Mouse (Mus musculus) cerebellum, postnatal 4 days (tissue): ENCODE measurements at regions not wholly inside any gene's neighbourhood (a gene's known extent, or its start where the extent isn't known, plus 50 kb on each side); places are given as distances from the start of the nearest gene placed in this dataset.
A peak's percentile ranks its signal among the peaks of the same experiment; 100 is the strongest.
"Not testable (repeated sequence)": the region's sequence is repeated elsewhere in the genome, so short reads cannot be mapped to it uniquely, and the experiment has no call there.

Experiments used
- DNase-seq, 2 experiments: peaks; one replicate each; pipeline ENCODE4 v3.0.0; 2022; ENCODE audit warnings: low spot score in 2 of 2, mixed read lengths in 1 of 2

DNA sequence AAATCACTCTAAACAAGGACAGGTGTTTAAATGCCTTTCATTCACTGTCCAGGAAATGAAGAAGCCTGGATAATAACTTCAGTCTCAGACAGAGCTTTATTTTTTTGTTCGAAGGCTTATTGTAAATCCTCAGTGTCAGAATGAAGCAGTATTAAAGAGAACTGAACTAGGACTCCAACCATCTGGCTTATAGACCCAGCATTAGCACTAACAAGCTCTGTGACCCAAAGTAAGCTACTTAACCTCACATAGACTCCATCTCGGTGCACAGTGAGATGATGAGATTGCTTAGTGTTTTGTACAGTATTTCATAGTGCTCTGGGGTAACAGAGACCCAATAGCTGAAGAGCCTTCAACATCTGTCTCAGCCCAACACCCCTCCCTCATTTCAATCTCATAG is 738.2 kb upstream of the Map3k7 start:
- DNase-seq, result no peak

DNA sequence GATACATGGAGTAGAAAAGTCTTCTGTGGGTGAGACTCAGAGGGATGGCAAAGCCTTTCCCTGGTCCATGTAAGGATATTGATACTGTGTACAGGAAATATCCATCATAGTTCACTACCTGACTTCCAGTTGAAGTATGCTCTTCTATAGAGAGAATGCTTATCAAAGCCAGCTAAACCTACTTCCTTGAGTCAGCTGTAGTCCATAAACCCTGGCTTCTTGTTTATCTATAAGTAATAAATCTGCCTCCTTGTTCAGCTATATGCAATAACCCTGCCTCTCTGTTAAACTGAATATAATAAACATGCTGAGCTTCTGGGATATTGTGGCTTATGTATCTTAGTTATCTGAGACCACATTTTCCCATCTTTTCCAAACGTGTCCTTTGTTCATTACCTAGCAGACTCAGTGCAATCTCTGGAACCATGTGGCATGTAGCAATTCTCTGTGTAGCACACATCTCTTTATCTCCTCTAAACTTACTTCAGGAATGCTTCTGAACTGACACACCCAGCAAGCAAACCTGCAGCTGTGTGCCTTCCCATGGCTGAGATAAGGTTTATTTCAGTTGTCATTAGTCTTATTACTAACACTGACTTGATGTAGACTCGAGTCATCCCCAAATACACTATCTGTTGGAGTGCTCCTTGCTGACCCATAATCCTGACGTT is 694.9 kb upstream of the Map3k7 start:
- no peak for DNase-seq

DNA sequence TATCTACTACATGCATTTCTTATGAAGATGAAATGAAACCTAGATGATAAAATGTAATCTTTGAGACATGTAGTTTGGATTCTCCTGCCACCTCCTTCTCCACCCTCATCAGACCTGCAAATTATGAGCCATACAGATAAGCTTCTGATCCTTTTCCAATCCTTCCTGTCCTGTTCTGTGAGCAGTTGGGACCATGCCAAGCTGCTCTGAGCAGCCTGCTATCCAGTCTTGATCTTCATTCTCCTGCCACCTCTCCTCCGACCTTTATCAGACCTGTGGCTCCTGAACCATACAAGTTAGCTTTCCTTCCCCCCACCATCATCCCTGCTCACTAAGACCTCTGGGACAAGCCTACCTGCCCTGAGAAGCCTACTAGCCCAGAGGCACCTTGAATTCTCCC is 689.8 kb upstream of the Map3k7 start:
- no peak for DNase-seq

DNA sequence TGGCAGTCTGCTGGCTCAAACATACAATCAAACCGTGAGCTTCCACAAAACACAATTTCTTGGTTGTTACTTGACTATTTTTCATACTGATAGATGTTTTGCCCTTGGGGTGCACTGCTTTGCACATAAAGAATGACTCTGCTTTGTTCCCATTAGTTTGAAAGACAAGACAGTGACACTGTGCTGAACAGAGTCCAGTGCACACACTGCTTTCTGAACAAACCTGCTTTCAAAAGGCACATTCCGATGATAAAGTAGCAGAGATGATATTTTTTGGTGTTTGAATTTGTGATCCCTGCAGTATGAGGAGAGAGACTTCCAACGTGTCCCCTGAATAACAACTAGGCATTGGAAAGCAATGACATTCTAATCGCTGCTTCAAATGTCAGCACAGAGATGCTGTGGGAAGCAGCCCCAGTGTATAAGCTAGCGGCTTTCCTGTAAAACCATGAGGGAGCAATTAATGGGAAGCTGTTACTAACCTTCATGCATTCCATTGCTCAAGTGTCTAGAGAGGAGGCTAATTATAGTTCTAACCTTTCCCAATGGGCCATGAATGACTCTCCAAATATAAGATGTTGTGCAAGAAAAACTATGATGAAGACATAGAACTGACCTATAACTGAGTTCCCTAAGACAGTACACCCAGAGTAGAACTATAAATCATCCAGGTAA is 673.5 kb upstream of the Map3k7 start:
- DNase-seq, result no peak

DNA sequence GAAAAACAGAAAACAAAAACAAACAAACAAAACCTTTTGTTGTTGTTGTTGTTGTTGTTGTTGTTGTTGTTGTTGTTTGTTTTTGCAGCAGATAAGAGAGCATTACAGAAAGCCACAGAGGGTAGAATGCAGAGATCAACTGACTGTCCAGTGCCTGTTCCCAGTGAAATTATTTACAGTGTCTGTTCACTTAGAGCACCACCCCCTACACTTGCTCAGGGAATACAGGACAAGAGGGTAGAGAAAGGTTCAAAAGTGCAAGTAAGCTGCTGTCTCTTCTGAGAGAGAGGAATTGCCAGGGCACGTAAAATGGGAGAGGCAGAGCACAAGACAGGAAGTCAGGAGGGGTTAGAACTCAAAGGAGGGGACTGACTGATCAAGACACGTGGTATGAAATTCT is 670.1 kb upstream of the Map3k7 start:
- DNase-seq, result no peak

DNA sequence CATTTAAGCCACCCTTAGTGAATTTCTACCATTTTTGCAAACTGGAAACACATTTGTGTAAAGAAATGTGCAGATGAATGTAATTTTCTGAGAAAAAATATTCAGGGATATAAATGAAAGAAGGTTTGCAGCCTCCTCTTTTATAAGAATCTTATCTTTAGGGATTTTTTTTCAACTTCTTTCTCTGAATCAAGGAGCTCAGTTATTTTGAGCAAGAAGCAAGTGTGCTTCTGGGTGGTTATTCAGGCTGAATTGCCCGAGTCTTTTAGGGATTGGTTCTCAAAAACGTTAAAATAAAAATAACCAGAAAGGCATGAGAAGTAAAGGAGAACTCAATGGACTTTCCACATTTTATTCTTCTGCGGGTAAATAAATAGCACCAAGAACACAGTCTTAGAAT is 666.0 kb upstream of the Map3k7 start:
- no peak for DNase-seq

DNA sequence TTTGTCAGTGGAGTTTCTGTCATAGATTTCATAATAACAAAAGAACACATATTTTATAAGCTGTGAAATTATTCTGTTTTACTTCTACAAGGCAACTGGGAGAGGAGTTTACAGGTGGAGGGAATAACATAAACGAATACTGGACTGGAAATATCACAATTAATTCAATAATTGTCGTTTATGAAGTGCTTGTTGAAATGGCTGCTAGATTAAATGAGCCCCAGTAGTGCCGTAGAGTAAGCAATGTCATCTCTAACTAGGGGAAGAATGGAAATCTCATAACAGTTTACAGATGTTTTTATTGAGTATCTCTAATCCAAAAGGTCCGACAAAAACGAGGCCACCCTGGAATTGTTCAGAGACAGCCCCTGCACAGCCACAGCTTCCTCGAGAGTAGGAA is 644.6 kb upstream of the Map3k7 start:
- no peak for DNase-seq

DNA sequence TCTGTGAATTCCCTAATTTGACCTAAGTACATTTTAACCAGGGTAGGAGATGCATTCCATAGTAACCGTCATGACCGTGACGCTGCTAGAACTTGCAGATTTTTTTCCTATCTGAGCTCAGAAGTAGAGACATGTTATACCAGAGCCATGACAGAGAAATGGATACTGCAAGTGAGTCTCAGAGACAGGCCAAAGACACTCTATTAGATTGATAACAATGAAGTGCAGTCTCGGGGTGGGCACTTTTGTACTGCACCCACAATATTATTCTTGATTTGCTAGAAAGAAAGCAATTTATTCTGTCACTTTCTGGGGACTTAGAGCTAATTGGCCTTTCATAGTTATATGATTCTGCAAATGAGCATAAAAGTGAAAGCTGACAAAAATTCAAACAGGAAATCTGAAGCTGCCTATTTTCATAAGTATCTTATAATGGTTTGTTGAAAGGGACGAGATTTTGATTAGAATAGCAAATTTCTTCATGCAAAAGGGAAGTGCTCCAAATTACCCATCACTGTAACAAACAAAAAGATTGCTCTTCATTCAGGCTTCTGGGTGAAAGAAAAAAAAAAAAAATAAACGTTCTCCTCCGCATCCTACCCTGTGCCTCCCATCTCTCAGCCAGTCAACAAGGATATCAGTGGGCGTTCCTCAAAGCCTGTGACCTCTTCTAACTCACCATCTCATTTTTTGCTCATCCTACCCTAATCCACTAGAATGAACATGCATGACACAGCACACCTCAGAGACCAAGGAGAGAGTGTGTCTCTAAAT is 643.0 kb upstream of the Map3k7 start:
- no peak for DNase-seq

DNA sequence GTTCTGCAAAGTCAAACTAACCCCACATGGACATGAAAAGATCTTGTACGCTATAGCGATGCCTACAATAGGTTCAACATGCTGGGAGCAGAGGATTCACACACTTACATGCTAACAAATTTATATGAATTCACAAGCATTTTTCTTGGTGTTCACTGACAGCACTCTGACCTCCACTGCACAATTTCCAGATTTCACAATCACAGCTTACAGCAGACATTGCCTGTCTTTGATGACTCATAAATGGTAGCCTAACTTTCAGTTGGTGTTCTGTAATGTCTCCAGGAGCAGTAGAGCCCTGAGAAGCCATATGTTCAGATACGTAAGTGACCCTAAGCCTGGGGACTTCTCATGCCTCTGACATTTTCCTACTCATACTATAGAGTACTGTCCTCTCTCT is 640.1 kb upstream of the Map3k7 start:
- no peak for DNase-seq

DNA sequence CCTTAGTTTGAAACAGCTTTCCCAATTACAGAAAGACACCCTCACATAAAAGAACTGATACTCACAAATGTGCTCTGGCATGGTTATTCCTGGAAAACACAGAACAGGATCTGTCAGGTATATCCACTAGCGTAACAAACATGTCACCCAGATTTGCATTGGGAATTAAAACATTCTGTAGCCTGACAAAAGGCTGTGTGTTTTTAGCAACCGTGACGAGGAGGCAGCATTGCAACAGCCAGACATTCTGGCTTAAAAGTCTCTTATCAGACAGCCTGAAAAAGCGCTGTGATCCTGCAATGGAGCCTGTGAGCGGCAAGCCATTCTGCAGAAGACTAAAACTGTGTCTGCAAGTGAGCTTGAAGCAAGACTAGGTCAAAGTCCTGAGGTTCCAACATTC is 635.1 kb upstream of the Map3k7 start:
- DNase-seq, result no peak

DNA sequence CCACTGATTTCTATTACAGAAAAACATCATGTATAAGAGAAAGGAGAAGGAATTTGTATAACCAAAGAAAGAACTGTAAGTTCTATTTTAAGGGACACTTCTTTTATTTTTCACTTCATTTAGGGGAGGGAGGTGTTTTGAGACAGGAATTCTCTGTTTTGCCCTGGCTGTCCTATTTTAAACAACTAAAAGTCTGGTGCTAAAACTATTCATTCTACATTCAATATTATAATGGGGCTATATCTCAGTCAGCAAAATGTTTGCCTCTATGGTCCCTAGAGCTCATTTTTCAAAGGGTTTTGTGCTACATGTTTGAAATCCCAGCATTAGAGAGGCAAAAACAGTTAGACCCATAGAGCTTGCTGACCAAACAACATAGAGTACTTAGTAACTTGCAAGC is 632.8 kb upstream of the Map3k7 start:
- no peak for DNase-seq

DNA sequence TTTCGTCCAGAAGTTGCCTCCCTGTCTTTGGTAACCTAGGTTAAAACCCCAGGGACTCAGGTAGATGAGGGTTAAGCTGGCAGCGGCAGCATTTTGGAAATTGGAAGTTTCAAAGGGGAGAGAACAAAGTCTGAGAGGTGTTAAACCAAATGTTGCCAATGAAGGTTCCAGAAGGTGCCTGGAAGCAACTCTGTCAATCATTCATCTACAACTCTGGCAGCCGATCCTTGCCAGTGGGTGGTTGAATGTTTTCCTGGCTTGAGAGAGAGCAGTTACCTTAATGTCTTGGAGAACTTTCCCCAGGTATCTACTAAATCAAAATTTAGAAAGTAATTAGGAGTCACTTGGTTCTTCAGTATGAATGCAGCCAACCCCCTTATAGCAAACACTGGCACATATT is 628.2 kb upstream of the Map3k7 start:
- DNase-seq, result no peak

DNA sequence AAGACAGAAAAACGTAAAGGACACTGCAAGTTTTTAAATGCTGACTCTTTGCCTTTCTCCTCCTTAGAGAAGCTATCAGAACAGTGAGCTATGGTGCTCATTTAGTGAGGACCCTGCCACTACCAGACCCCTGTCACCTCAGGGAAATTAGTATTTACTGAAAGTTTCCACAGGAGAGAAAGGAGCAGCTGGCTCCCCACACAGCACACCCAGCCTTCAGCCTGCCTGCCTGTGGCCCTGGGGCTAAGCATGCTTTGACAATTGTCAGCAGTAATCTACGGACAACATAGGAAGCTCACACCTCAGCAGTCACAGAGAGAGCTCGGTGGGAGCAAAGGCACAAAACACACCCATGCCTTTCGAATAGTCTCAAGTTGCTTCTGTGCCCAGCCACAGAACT is 625.9 kb upstream of the Map3k7 start:
- no peak for DNase-seq

DNA sequence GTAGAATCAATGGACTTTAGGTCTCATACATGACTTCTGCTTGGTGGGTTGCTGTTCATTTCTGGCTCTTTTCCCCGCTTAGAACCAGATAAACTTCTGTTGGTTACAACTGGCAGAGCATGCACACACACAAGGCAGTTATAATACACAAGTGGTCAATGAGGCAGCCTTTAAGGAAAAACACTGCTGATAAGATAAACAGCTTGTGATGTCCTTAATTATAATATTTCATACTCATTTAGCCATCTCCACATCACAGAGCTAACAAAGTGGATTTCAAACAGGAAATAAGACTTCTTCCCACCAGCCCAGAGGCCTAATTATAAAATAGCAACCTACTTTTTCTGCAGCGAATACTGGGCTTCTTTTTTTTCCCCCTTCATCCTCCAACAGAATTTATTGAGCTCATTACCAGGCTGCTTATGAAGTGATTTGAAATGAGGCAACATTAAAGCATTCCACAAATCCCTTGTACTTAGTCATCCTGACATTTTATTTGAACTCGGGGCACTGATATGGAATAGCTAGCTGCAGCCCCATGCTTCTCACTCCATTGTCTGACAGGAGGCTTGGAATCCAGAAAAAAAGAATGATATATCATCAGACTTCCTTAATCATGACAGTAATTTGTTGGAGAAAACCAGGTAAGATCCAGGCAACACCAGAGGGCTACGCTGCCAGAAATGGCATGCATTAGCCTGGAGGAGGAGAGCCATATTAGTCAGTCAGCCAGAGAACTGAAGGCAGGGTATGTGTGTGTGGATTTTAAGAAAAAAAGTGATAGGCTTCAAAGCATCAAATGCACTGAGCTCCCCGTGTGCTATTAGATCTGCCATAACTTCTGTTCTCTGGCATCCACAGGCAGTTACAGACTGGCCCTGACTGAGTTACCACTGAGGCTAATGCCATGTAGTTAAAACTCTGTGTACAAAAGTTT is 620.3 kb upstream of the Map3k7 start:
- DNase-seq, result no peak

DNA sequence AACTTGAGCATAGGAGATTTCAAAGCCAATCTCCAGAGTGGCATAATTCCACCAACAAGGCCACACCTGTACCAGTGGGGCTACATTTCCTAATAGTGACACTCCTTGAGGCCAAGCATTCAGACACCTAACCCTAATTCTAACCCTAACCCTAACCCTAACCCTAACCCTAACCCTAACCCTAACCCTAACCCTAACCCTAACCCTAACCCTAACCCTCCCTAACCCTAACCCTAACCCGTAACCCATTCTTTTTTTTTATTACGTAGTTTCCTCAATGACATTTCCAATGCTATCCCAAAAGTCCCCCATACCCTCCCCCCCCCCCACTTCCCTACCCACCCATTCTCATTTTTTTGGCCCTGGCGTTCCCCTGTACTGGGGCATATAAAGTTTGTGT is 609.9 kb upstream of the Map3k7 start:
- not testable (repeated sequence) for DNase-seq

DNA sequence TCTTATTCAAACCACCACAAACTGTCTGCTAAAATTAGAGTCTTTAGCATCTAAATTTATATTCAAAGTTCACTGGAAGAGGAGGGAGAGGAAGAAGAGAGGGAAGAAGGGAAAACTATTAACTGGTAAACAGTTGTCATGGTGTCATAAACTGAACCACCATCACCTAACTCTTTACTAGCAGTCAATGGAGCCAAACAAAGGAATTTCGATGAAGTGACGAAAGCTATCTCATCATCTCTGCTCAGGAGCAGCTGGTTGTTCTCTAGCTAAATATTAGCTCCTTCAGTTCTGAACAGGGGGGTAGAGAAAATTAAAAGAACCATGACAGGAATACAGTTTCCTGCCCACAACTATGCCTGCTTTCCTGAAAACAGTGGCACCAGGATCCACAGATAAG is 608.9 kb upstream of the Map3k7 start:
- DNase-seq, result no peak

DNA sequence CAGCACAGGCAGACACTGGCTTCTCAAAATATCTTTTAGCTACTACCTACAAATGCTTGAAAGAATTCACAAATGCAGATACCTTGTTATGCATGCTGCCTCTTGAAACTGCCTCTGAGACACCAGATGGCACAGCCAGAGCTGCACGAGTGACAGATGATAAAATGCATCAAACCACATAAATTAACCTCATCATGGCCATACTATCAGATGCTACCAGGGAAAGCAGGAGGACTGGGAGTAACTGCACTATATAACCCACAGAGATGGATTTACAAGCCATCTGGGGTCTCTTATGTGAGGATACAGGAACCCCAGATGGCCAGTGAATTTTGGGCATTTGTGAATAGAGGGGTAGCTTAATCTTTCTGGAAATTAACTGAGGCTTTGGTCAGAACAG is 597.7 kb upstream of the Map3k7 start:
- DNase-seq, result no peak

DNA sequence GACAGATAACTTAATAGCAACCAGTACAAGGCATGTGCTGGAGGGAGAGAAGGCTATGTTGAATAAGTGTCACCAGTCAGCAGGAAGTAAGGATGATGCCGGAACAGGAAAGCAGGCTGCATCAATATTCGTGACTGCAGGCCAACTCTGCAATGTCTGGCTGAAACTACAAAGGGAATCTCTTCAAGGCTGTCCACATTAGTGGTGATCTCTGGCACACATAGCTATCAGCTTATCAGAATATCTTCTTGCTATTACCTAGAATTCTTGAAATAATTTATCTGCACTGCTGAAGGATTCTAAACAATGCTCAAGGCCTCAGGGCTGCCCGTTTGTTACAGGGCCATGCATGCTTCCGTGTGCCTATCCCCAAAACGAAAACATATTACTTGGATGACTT is 596.9 kb upstream of the Map3k7 start:
- no peak for DNase-seq

DNA sequence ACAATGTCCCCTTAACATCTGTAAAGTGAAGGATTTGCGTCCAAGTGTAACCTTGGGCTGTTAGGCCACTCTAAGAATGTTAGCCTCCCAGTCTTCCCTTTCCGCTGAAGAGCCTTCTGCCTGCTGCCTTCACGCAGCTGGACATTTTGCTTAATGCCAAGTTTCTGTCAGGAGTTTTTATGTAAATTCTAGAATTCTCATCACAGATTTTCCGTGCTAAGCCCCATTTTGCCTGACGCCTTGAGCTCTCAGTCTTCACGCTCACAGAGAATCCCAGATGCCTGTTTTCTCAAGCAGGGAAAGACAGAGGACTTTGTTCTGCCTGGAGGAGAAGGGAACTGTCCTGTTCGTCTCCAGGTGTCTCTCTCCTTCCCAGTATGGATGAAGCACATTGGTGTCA is 593.8 kb upstream of the Map3k7 start:
- peak in 1 of 2 experiments; percentile 11 for DNase-seq

DNA sequence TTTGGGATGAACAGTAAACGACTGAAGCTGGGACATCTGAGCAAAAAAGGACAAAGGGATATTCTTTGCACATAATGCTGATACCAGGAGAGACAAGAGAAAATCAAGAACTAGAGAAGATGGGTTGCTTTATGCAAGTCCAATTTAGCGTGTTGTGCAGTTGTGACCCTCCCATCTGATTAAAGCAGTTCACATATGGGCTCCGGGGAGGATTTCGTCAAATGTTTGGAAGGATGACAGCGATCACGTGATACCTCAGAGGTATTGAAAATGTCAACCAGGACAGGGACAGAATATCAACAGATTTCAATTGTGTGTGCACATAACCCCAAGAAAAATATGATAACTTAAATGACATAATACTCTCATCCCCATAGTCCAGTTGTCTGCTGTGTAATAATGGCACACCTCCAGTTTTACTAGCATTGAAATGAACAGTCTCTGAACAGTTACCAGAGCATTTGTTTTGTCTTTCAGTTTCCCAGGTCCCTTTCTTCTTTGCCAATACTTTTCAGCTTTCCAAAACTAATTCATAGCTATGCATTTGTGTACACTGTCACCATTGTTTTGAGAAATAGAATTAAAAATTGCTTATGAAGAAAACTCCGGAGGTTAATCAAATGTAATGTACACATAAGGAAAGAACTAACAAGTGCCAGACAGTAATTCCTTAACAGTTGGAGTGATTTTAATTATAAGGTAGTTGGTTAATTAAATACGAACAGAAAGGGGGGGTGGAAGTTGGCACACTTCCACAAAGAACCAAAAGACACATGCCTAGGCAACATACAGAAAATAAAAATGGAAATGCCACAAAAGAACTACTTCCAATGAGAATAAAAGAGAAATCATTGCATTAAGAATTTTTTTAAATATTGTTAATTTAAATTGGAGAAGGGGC is 582.6 kb upstream of the Map3k7 start:
- no peak for DNase-seq
